Mouse (Mus musculus): ENCODE data around the gene Srrm4. TPM values are rescaled to one million over a fixed set of nuclear protein-coding genes. Genes with fewer than 3 reads are reported as not detected.

The Srrm4 gene
- polyA plus RNA-seq, 1 experiment from 2014 or later = 15.7 TPM

DNA sequence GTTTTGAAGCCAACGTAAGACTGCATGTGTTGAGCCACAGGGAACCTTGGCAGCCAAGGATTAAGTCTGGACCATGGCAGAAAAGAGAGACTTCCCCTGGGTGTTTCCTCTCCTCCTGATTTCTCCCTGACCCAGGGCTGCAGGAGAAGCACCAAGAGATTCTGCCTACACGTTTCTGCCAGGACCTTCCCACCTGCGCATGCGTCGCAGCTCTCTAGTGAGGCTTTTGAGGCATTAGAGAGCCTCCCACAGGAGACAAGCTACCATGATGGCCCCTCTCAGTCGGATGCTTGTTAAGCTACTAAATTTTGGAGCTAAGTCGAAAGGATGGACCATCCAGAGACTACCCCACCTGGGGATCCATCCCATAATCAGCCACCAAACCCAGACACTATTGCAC is 133.8 kb downstream of the Srrm4 start:
- no peaks in the 10 kb centered on the region for H3K9me3 ChIP-seq (ENCODE audit: control insufficient read depth, low read length)
- peaks cover 12% of the 10 kb centered on the region for H3K4me1 ChIP-seq (ENCODE audit: control insufficient read depth, insufficient read depth, low read depth, low read length)
- ATAC-seq = no peak
- H3K4me3 ChIP-seq (ENCODE audit: low read length) = no peak overlapping the region
- H3K27ac ChIP-seq (ENCODE audit: low read depth, low read length) = no peak overlapping the region
- H3K36me3 ChIP-seq (ENCODE audit: control insufficient read depth, insufficient read depth, low read length) = no peaks in the 10 kb centered on the region
- H3K9ac ChIP-seq (ENCODE audit: low read depth, low read length) = no peak overlapping the region
- H3K27me3 ChIP-seq (replicated peaks; ENCODE audit: control insufficient read depth, insufficient read depth, low read length) = no peaks in the 10 kb centered on the region
- WGBS = 75% methylated on average over 7 of the region's 7 CpGs
- H3K4me2 ChIP-seq (ENCODE audit: low read length) = no peak overlapping the region

- no peak overlapping the region for H3K27ac ChIP-seq (ENCODE audit: low read depth, low read length)
- H3K9me3 ChIP-seq (ENCODE audit: control insufficient read depth, low read length) = no peaks in the 10 kb centered on the region
- H3K4me1 ChIP-seq (ENCODE audit: control insufficient read depth, insufficient read depth, low read depth, low read length) = peaks cover 12% of the 10 kb centered on the region
- no peak overlapping the region for H3K9ac ChIP-seq (ENCODE audit: low read depth, low read length)
- no peak for ATAC-seq
- no peaks in the 10 kb centered on the region for H3K27me3 ChIP-seq (replicated peaks; ENCODE audit: control insufficient read depth, insufficient read depth, low read length)
- no peak overlapping the region for H3K4me2 ChIP-seq (ENCODE audit: low read length)
- no peak overlapping the region for H3K4me3 ChIP-seq (ENCODE audit: low read length)
- WGBS = 39% methylated on average over 10 of the region's 10 CpGs
- H3K36me3 ChIP-seq (ENCODE audit: control insufficient read depth, insufficient read depth, low read length) = no peaks in the 10 kb centered on the region
These were observed 134.7 kb downstream of the Srrm4 start for GRCm38 (mm10) chr5:116456796-116457515.

DNA sequence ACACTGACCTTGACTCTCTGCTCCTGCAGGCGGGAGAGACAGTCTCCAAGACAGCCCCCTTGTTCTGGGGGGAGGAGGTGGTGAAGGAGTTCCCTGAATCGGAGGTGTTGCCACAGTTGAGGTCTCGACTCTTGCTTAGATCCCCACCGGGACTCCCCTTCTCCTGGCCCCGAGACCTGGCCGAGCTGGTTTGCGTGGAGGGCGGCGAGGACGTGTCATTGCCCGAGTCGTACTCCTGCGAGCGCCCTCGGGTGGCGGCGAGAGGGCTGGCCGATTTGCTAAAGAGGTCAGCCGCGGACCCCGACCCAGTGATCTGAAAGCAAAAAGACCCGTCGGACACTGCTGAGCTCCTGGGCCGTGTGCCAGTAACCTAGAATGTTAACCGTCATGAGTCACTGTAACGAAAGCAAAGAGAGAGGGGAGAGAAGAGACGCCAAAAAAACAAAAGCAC is 138.2 kb downstream of the Srrm4 start:
- H3K9ac ChIP-seq (ENCODE audit: low read depth, low read length) = peak overlapping the region; percentile 43
- 6% methylated on average over 27 of the region's 27 CpGs for WGBS
- H3K4me1 ChIP-seq (ENCODE audit: control insufficient read depth, insufficient read depth, low read depth, low read length) = peaks cover 9% of the 10 kb centered on the region; the same call in 1 of the 2 replicates
- H3K27me3 ChIP-seq (replicated peaks; ENCODE audit: control insufficient read depth, insufficient read depth, low read length) = no peaks in the 10 kb centered on the region
- H3K4me2 ChIP-seq (ENCODE audit: low read length) = peak overlapping the region; percentile 52
- peak overlapping the region; percentile 9; the same call in 1 of the 2 replicates for H3K4me3 ChIP-seq (ENCODE audit: low read length)
- H3K27ac ChIP-seq (ENCODE audit: low read depth, low read length) = no peak overlapping the region
- no peaks in the 10 kb centered on the region for H3K9me3 ChIP-seq (ENCODE audit: control insufficient read depth, low read length)
- no peaks in the 10 kb centered on the region for H3K36me3 ChIP-seq (ENCODE audit: control insufficient read depth, insufficient read depth, low read length)
- ATAC-seq = 0 out of 2 replicates have a peak, but pooled peaks have one; percentile 11

GRCm38 (mm10) chr5:116450901-116451300 is 140.7 kb downstream of the Srrm4 start:
- no peak overlapping the region for H3K4me2 ChIP-seq (ENCODE audit: low read length)
- no peak overlapping the region for H3K9ac ChIP-seq (ENCODE audit: low read depth, low read length)
- no peaks in the 10 kb centered on the region for H3K9me3 ChIP-seq (ENCODE audit: control insufficient read depth, low read length)
- ATAC-seq = no peak
- peaks cover 9% of the 10 kb centered on the region; the same call in 1 of the 2 replicates for H3K4me1 ChIP-seq (ENCODE audit: control insufficient read depth, insufficient read depth, low read depth, low read length)
- WGBS = 91% methylated on average over 8 of the region's 8 CpGs
- no peak overlapping the region for H3K27ac ChIP-seq (ENCODE audit: low read depth, low read length)
- H3K36me3 ChIP-seq (ENCODE audit: control insufficient read depth, insufficient read depth, low read length) = no peaks in the 10 kb centered on the region
- no peak overlapping the region for H3K4me3 ChIP-seq (ENCODE audit: low read length)
- no peaks in the 10 kb centered on the region for H3K27me3 ChIP-seq (replicated peaks; ENCODE audit: control insufficient read depth, insufficient read depth, low read length)

DNA sequence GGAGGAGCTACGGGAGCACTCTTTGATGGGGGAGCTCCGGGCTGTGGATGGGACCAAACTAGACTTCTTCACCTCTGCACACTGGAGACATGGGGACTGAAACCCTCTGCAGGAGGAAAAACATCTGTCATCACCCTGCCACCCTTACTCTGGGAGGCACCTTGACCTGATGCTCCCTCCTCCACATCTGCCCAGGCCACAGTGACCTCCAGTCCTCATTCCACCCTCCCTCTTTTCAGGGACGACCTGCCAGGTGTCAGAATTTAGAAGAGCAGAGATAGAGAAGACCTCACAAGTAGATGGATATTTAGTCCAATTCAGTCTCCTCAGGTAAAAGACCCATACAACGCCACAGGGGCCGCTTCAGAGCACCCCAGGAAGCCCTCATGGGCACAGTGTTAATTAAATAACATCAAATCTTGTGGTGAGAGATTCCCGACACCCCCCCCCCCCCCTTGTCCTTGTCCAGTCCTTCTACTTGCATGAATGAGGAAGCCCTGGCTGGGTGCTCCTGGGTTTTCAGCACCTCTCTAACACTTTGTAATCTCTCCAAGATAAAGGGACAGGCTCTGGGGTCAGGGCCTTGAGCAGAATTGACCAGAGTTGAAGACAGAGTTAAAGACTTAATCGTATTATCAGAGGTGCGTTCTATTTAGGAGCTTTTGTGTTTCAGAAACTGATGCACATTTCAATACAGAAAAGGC is 141.9 kb downstream of the Srrm4 start:
- Histone ChIP-seq H3K36me3 (ENCODE audit: control insufficient read depth, insufficient read depth, low read length) (no peaks in the 10 kb centered on the region; the same call in 1 of the 2 replicates), H3K27ac (ENCODE audit: low read depth, low read length) (no peak overlapping the region), H3K4me1 (ENCODE audit: control insufficient read depth, insufficient read depth, low read depth, low read length) (peaks cover 9% of the 10 kb centered on the region; the same call in 1 of the 2 replicates), H3K9me3 (ENCODE audit: control insufficient read depth, low read length) (no peaks in the 10 kb centered on the region), H3K4me3 (ENCODE audit: low read length) (no peak overlapping the region), H3K9ac (ENCODE audit: low read depth, low read length) (no peak overlapping the region), H3K4me2 (ENCODE audit: low read length) (no peak overlapping the region), H3K27me3 (replicated peaks; ENCODE audit: control insufficient read depth, insufficient read depth, low read length) (no peaks in the 10 kb centered on the region)
- no peak; the same call in 1 of the 2 replicates for ATAC-seq
- 68% methylated on average over 8 of the region's 8 CpGs for WGBS

- Histone ChIP-seq H3K9ac (ENCODE audit: low read depth, low read length) (no peak overlapping the region), H3K36me3 (ENCODE audit: control insufficient read depth, insufficient read depth, low read length) (no peaks in the 10 kb centered on the region; the same call in 1 of the 2 replicates), H3K4me2 (ENCODE audit: low read length) (no peak overlapping the region), H3K9me3 (ENCODE audit: control insufficient read depth, low read length) (no peaks in the 10 kb centered on the region), H3K4me3 (ENCODE audit: low read length) (no peak overlapping the region), H3K27me3 (replicated peaks; ENCODE audit: control insufficient read depth, insufficient read depth, low read length) (no peaks in the 10 kb centered on the region), H3K27ac (ENCODE audit: low read depth, low read length) (no peak overlapping the region), H3K4me1 (ENCODE audit: control insufficient read depth, insufficient read depth, low read depth, low read length) (peaks cover 11% of the 10 kb centered on the region; the same call in 1 of the 2 replicates)
- ATAC-seq = no peak
- 12% methylated on average over 11 of the region's 11 CpGs for WGBS
These were observed 143.0 kb downstream of the Srrm4 start for GRCm38 (mm10) chr5:116448409-116449191.

- WGBS = 49% methylated on average over 11 of the region's 11 CpGs
- Histone ChIP-seq H3K4me1 (ENCODE audit: control insufficient read depth, insufficient read depth, low read depth, low read length) (peaks cover 11% of the 10 kb centered on the region), H3K27me3 (replicated peaks; ENCODE audit: control insufficient read depth, insufficient read depth, low read length) (no peaks in the 10 kb centered on the region), H3K4me2 (ENCODE audit: low read length) (no peak overlapping the region), H3K9ac (ENCODE audit: low read depth, low read length) (no peak overlapping the region), H3K4me3 (ENCODE audit: low read length) (no peak overlapping the region), H3K9me3 (ENCODE audit: control insufficient read depth, low read length) (no peaks in the 10 kb centered on the region), H3K36me3 (ENCODE audit: control insufficient read depth, insufficient read depth, low read length) (no peaks in the 10 kb centered on the region; the same call in 1 of the 2 replicates), H3K27ac (ENCODE audit: low read depth, low read length) (no peak overlapping the region)
- ATAC-seq = no peak
These were observed 143.7 kb downstream of the Srrm4 start for GRCm38 (mm10) chr5:116447821-116448350.

- no peak for ATAC-seq
- Histone ChIP-seq H3K4me1 (ENCODE audit: control insufficient read depth, insufficient read depth, low read depth, low read length) (peaks cover 11% of the 10 kb centered on the region), H3K9me3 (ENCODE audit: control insufficient read depth, low read length) (no peaks in the 10 kb centered on the region), H3K9ac (ENCODE audit: low read depth, low read length) (no peak overlapping the region), H3K27me3 (replicated peaks; ENCODE audit: control insufficient read depth, insufficient read depth, low read length) (no peaks in the 10 kb centered on the region), H3K4me3 (ENCODE audit: low read length) (no peak overlapping the region), H3K4me2 (ENCODE audit: low read length) (no peak overlapping the region), H3K27ac (ENCODE audit: low read depth, low read length) (no peak overlapping the region), H3K36me3 (ENCODE audit: control insufficient read depth, insufficient read depth, low read length) (no peaks in the 10 kb centered on the region; the same call in 1 of the 2 replicates)
- 47% methylated on average over 23 of the region's 23 CpGs for WGBS
These were observed 145.1 kb downstream of the Srrm4 start for GRCm38 (mm10) chr5:116446552-116446951.
